Mouse (Mus musculus): ENCODE measurements around the gene Trmt1. TPM values are rescaled to one million over a fixed set of nuclear protein-coding genes. Genes with fewer than 3 reads are reported as not detected.
A peak's percentile ranks its signal among the peaks of the same experiment; 100 is the strongest.

The Trmt1 gene
- polyA plus RNA-seq, 1 experiment = 25.1 TPM

GRCm38 (mm10) chr8:84706610-84707266 lies 20.6 kb downstream of the Trmt1 start:
- Histone ChIP-seq H3K4me1 (ENCODE audit: control insufficient read depth, insufficient read depth, insufficient read length, low read length) (peaks cover 20% of the 10 kb centered on the region), H3K27ac (replicated peaks; ENCODE audit: low read depth, low read length) (peak overlapping the region; percentile 64), H3K4me3 (ENCODE audit: insufficient read depth, low read depth, low read length) (peak overlapping the region; percentile 46)

GRCm38 (mm10) chr8:84707267-84707883 lies 21.3 kb downstream of the Trmt1 start:
- peak overlapping the region; percentile 46 for H3K4me3 ChIP-seq (ENCODE audit: insufficient read depth, low read depth, low read length)
- H3K27ac ChIP-seq (replicated peaks; ENCODE audit: low read depth, low read length) = peak overlapping the region; percentile 70
- H3K4me1 ChIP-seq (ENCODE audit: control insufficient read depth, insufficient read depth, insufficient read length, low read length) = peaks cover 21% of the 10 kb centered on the region

GRCm38 (mm10) chr8:84708071-84708541 lies 22.0 kb downstream of the Trmt1 start:
- peak overlapping the region; percentile 70 for H3K27ac ChIP-seq (replicated peaks; ENCODE audit: low read depth, low read length)
- peak overlapping the region; percentile 46; the same call in 1 of the 2 replicates for H3K4me3 ChIP-seq (ENCODE audit: insufficient read depth, low read depth, low read length)
- H3K4me1 ChIP-seq (ENCODE audit: control insufficient read depth, insufficient read depth, insufficient read length, low read length) = peaks cover 21% of the 10 kb centered on the region

GRCm38 (mm10) chr8:84708774-84709475 lies 22.8 kb downstream of the Trmt1 start:
- H3K27ac ChIP-seq (replicated peaks; ENCODE audit: low read depth, low read length) = no peak overlapping the region
- peaks cover 17% of the 10 kb centered on the region for H3K4me1 ChIP-seq (ENCODE audit: control insufficient read depth, insufficient read depth, insufficient read length, low read length)
- H3K4me3 ChIP-seq (ENCODE audit: insufficient read depth, low read depth, low read length) = no peak overlapping the region

- Histone ChIP-seq H3K4me3 (ENCODE audit: insufficient read depth, low read depth, low read length) (no peak overlapping the region), H3K27ac (replicated peaks; ENCODE audit: low read depth, low read length) (peak overlapping the region; percentile 36; the same call in 1 of the 2 replicates), H3K4me1 (ENCODE audit: control insufficient read depth, insufficient read depth, insufficient read length, low read length) (peaks cover 14% of the 10 kb centered on the region)
Measured at GRCm38 (mm10) chr8:84709931-84710330, 23.8 kb downstream of the Trmt1 start.

- Histone ChIP-seq H3K27ac (replicated peaks; ENCODE audit: low read depth, low read length) (peak overlapping the region; percentile 67; the same call in 1 of the 2 replicates), H3K4me1 (ENCODE audit: control insufficient read depth, insufficient read depth, insufficient read length, low read length) (peaks cover 11% of the 10 kb centered on the region), H3K4me3 (ENCODE audit: insufficient read depth, low read depth, low read length) (no peak overlapping the region)
Measured at GRCm38 (mm10) chr8:84711312-84711711, 25.2 kb downstream of the Trmt1 start.

GRCm38 (mm10) chr8:84711933-84712758 lies 26.0 kb downstream of the Trmt1 start:
- Histone ChIP-seq H3K4me1 (ENCODE audit: control insufficient read depth, insufficient read depth, insufficient read length, low read length) (peaks cover 7% of the 10 kb centered on the region), H3K27ac (replicated peaks; ENCODE audit: low read depth, low read length) (peak overlapping the region; percentile 67), H3K4me3 (ENCODE audit: insufficient read depth, low read depth, low read length) (no peak overlapping the region)

GRCm38 (mm10) chr8:84712759-84713120 lies 26.6 kb downstream of the Trmt1 start:
- Histone ChIP-seq H3K27ac (replicated peaks; ENCODE audit: low read depth, low read length) (peak overlapping the region; percentile 21; the same call in 1 of the 2 replicates), H3K4me3 (ENCODE audit: insufficient read depth, low read depth, low read length) (no peak overlapping the region), H3K4me1 (ENCODE audit: control insufficient read depth, insufficient read depth, insufficient read length, low read length) (peaks cover 7% of the 10 kb centered on the region; the same call in 1 of the 2 replicates)

GRCm38 (mm10) chr8:84713381-84713780 lies 27.3 kb downstream of the Trmt1 start:
- Histone ChIP-seq H3K27ac (replicated peaks; ENCODE audit: low read depth, low read length) (peak overlapping the region; percentile 21; the same call in 1 of the 2 replicates), H3K4me1 (ENCODE audit: control insufficient read depth, insufficient read depth, insufficient read length, low read length) (peaks cover 7% of the 10 kb centered on the region; the same call in 1 of the 2 replicates), H3K4me3 (ENCODE audit: insufficient read depth, low read depth, low read length) (no peak overlapping the region)

- Histone ChIP-seq H3K4me1 (ENCODE audit: control insufficient read depth, insufficient read depth, insufficient read length, low read length) (peaks cover 7% of the 10 kb centered on the region; the same call in 1 of the 2 replicates), H3K27ac (replicated peaks; ENCODE audit: low read depth, low read length) (no peak overlapping the region), H3K4me3 (ENCODE audit: insufficient read depth, low read depth, low read length) (no peak overlapping the region)
Measured at GRCm38 (mm10) chr8:84714161-84714560, 28.1 kb downstream of the Trmt1 start.

- Histone ChIP-seq H3K4me3 (ENCODE audit: insufficient read depth, low read depth, low read length) (no peak overlapping the region), H3K27ac (replicated peaks; ENCODE audit: low read depth, low read length) (no peak overlapping the region), H3K4me1 (ENCODE audit: control insufficient read depth, insufficient read depth, insufficient read length, low read length) (peaks cover 7% of the 10 kb centered on the region; the same call in 1 of the 2 replicates)
Measured at GRCm38 (mm10) chr8:84715893-84716468, 29.9 kb downstream of the Trmt1 start.

GRCm38 (mm10) chr8:84716790-84717189 lies 30.7 kb downstream of the Trmt1 start:
- Histone ChIP-seq H3K4me3 (ENCODE audit: insufficient read depth, low read depth, low read length) (no peak overlapping the region), H3K4me1 (ENCODE audit: control insufficient read depth, insufficient read depth, insufficient read length, low read length) (peaks cover 7% of the 10 kb centered on the region; the same call in 1 of the 2 replicates), H3K27ac (replicated peaks; ENCODE audit: low read depth, low read length) (no peak overlapping the region)

- H3K4me3 ChIP-seq (ENCODE audit: insufficient read depth, low read depth, low read length) = no peak overlapping the region
- no peak overlapping the region for H3K27ac ChIP-seq (replicated peaks; ENCODE audit: low read depth, low read length)
- peaks cover 13% of the 10 kb centered on the region for H3K4me1 ChIP-seq (ENCODE audit: control insufficient read depth, insufficient read depth, insufficient read length, low read length)
Measured at GRCm38 (mm10) chr8:84718476-84718875, 32.4 kb downstream of the Trmt1 start.

- no peak overlapping the region for H3K4me3 ChIP-seq (ENCODE audit: insufficient read depth, low read depth, low read length)
- H3K4me1 ChIP-seq (ENCODE audit: control insufficient read depth, insufficient read depth, insufficient read length, low read length) = peaks cover 19% of the 10 kb centered on the region
- H3K27ac ChIP-seq (replicated peaks; ENCODE audit: low read depth, low read length) = no peak overlapping the region
Measured at GRCm38 (mm10) chr8:84718959-84719690, 33.0 kb downstream of the Trmt1 start.

Measured in brown adipose tissue, adult 24 weeks (tissue).